Mouse (Mus musculus) kidney, embryonic 14.5 days (tissue): ENCODE results near the gene Ap1s3. TPM values are rescaled to one million over a fixed set of nuclear protein-coding genes. Genes with fewer than 3 reads are reported as not detected.
A peak's percentile ranks its signal among the peaks of the same experiment; 100 is the strongest.

Experiments
- ATAC-seq: fragments of 200-750 bp; cut with Nextera tagmentation; 2 replicates; pipeline ENCODE4 v1.8.0; 2017; ENCODE audit warnings: moderate number of reproducible peaks, mild to moderate bottlenecking, moderate TSS enrichment, moderate library complexity; ENCODE audit not compliant: low FRiP score, low TSS enrichment
- H3K27ac ChIP-seq: fragments of 300-500 bp; sonication (generic); 2 replicates; pipeline ENCODE4 v1.5.1; 2014; ENCODE audit warnings: low read depth, mild to moderate bottlenecking, low read length, moderate library complexity, mixed read lengths
- H3K27me3 ChIP-seq: fragments of 300-500 bp; sonication (generic); 2 replicates; pipeline ENCODE4 v1.6.1; 2014; ENCODE audit warnings: mild to moderate bottlenecking, low read length; ENCODE audit not compliant: control insufficient read depth, insufficient read depth
- H3K36me3 ChIP-seq: fragments of 300-500 bp; sonication (generic); 2 replicates; pipeline ENCODE4 v1.6.1; 2014; ENCODE audit warnings: low read length, mixed read lengths; ENCODE audit not compliant: control insufficient read depth, insufficient read depth
- H3K4me1 ChIP-seq: fragments of 300-500 bp; sonication (generic); 2 replicates; pipeline ENCODE4 v1.6.1; 2014; ENCODE audit warnings: low read length, mixed read lengths; ENCODE audit not compliant: control insufficient read depth, insufficient read depth
- H3K4me2 ChIP-seq: fragments of 300-500 bp; sonication (generic); replicated peaks from 2 replicates; pipeline ENCODE4 v1.6.1; 2014; ENCODE audit warnings: low read depth, mild to moderate bottlenecking, low read length
- H3K4me3 ChIP-seq: fragments of 300-500 bp; sonication (generic); 2 replicates; pipeline ENCODE4 v1.5.1; 2014; ENCODE audit warnings: mild to moderate bottlenecking, low read length
- H3K9ac ChIP-seq: fragments of 300-500 bp; sonication (generic); 2 replicates; pipeline ENCODE4 v1.6.1; 2014; ENCODE audit warnings: low read depth, mild to moderate bottlenecking, low read length, moderate library complexity
- H3K9me3 ChIP-seq: fragments of 300-500 bp; sonication (generic); 2 replicates; pipeline ENCODE4 v1.6.1; 2016; ENCODE audit warnings: low read length; ENCODE audit not compliant: control insufficient read depth
- WGBS: fragments of 180-500 bp; shearing (Covaris S2); extraction: QIAGEN DNeasy Blood & Tissue Kit; methylation state at CpG from one replicate; pipeline ENCODE4 v1.1.7; 2014; 5-methylcytosine and 5-hydroxymethylcytosine counted together
- polyA plus RNA-seq: library from polyadenylated mRNA; unstranded; fragments of >200 nt; fragmentation: Nextera tagmentation; extraction: Ambion mirVana; gene quantifications from 2 replicates; pipeline ENCODE4 v1.2.1, GENCODE M21; 2014

Ap1s3 gene
- 0.92 and 2.0 TPM in 2 replicates for polyA plus RNA-seq

- H3K4me2 ChIP-seq, result peak within 1 kb of the TSS; percentile 93
- WGBS, result under 1% methylated on average over 51 of the region's 51 CpGs
- H3K4me3 ChIP-seq, result peak within 1 kb of the TSS; percentile 65
- H3K27me3 ChIP-seq, result peaks cover 13% of the 10 kb centered on the region
- no peaks in the 10 kb centered on the region for H3K36me3 ChIP-seq
- peak within 1 kb of the TSS; percentile 47; the same call in 1 of the 2 replicates for H3K27ac ChIP-seq
- ATAC-seq, result peak; percentile 94
- H3K4me1 ChIP-seq, result no peaks in the 10 kb centered on the region
- H3K9me3 ChIP-seq, result no peaks in the 10 kb centered on the region
- H3K9ac ChIP-seq, result peak within 1 kb of the TSS; percentile 49
These were observed at the start of gene Ap1s3 for GRCm38 (mm10) chr1:79671543-79672337. TSS of gene Ap1s3 (minus strand) at chr1:79671972.

DNA sequence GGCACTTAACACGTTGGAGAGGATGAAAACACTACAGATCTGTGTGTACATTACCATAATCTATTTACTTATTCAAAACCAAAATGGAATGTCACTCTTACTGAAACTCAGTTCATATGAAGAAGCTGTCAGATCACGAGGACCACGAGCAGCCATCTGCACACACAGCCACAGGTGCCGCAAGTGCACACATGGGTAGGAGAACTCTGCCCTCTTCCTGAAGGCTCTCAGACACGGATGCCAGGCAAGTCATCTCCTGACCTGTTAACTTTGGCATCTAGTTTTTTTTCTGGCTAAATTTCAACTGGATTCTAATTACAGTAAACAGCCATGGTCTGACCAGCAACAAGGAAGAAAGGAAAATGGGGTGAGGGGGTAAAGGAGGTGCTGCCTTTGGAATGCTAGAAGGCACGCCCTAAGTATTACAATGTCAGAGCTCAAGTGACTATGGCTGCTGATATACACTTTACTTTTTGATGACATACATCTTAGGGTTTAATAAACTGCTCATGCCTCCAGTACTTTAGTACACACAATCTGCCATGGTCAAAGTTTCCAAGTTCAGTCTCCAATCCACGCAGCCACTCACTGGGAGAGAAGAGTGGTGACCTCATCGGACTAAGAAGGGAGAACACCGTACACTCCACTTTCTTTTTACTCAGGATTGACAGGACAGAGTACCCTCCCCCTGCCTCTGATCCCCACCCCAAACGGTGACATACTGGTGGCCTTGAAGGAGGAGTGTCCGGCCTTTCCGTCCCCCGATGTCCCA lies 42.6 kb upstream of the Ap1s3 start:
- Histone ChIP-seq H3K36me3 (peaks cover 10% of the 10 kb centered on the region; the same call in 1 of the 2 replicates), H3K9ac (no peak overlapping the region), H3K4me2 (no peak overlapping the region), H3K4me1 (no peaks in the 10 kb centered on the region), H3K27me3 (no peaks in the 10 kb centered on the region), H3K27ac (no peak overlapping the region), H3K4me3 (no peak overlapping the region), H3K9me3 (no peaks in the 10 kb centered on the region)
- 87% methylated on average over 13 of the region's 13 CpGs for WGBS
- ATAC-seq, result no peak

- no peaks in the 10 kb centered on the region for H3K4me1 ChIP-seq
- no peaks in the 10 kb centered on the region for H3K27me3 ChIP-seq
- H3K36me3 ChIP-seq, result peaks cover 10% of the 10 kb centered on the region; the same call in 1 of the 2 replicates
- no peak overlapping the region for H3K4me3 ChIP-seq
- no peaks in the 10 kb centered on the region for H3K9me3 ChIP-seq
- 90% methylated on average over 5 of the region's 5 CpGs for WGBS
- H3K27ac ChIP-seq, result no peak overlapping the region
- ATAC-seq, result no peak
- no peak overlapping the region for H3K9ac ChIP-seq
- H3K4me2 ChIP-seq, result no peak overlapping the region
These were observed 41.3 kb upstream of the Ap1s3 start for GRCm38 (mm10) chr1:79713081-79713480.

- H3K4me3 ChIP-seq, result no peak overlapping the region
- no peak overlapping the region for H3K9ac ChIP-seq
- H3K27me3 ChIP-seq, result no peaks in the 10 kb centered on the region
- peaks cover 15% of the 10 kb centered on the region; the same call in 1 of the 2 replicates for H3K36me3 ChIP-seq
- no peaks in the 10 kb centered on the region for H3K4me1 ChIP-seq
- H3K9me3 ChIP-seq, result no peaks in the 10 kb centered on the region
- WGBS, result 76% methylated on average over 18 of the region's 18 CpGs
- ATAC-seq, result no peak
- peak overlapping the region; percentile 55; the same call in 1 of the 2 replicates for H3K27ac ChIP-seq
- H3K4me2 ChIP-seq, result no peak overlapping the region
These were observed 39.7 kb upstream of the Ap1s3 start for GRCm38 (mm10) chr1:79711147-79712126.

DNA sequence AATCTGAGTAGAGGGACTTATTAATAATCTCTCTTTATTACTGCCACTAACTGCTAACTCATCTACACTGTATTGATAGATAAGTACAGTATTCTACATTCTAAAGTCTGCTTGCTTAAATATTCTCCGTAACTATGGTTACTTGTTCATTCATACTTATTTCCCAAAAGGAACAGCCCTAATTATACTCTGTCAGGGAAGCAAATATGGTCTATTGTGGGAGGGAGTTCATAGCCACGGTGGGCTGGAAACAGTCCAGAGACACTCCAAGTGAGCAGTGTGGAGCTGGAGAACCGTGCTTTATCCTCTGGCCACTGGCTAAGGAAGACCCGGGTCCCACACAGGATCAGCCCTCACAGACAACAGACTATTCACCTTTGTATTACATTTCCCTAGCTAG lies 38.9 kb upstream of the Ap1s3 start:
- H3K27ac ChIP-seq, result no peak overlapping the region
- H3K9ac ChIP-seq, result no peak overlapping the region
- peaks cover 16% of the 10 kb centered on the region; the same call in 1 of the 2 replicates for H3K36me3 ChIP-seq
- H3K27me3 ChIP-seq, result no peaks in the 10 kb centered on the region
- no peaks in the 10 kb centered on the region for H3K4me1 ChIP-seq
- no peaks in the 10 kb centered on the region for H3K9me3 ChIP-seq
- H3K4me3 ChIP-seq, result no peak overlapping the region
- 68% methylated on average over 4 of the region's 4 CpGs for WGBS
- no peak overlapping the region for H3K4me2 ChIP-seq
- no peak for ATAC-seq

DNA sequence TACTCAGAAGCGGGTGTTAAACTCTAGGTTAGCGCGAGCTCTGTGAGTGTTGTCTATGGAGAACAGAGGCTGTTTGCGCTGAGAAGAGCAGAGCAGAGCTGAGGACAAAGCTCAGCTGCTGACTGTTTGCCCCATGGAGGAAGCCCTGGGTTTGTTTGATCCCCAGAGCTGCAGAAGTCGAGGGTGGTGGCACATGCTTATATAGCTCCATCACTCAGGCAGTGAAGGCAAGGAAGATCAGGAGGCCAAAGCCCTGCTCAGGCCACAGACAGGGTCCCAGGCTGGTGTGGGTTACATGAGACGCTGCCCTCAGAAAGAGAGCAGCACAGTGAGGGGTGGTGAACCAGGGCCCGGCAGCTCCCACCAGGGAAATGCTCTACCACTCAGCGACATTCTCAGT lies 38.4 kb upstream of the Ap1s3 start:
- H3K9ac ChIP-seq, result no peak overlapping the region
- no peaks in the 10 kb centered on the region for H3K4me1 ChIP-seq
- no peaks in the 10 kb centered on the region for H3K27me3 ChIP-seq
- no peak overlapping the region for H3K4me3 ChIP-seq
- H3K9me3 ChIP-seq, result no peaks in the 10 kb centered on the region
- ATAC-seq, result peak; percentile 46; the same call in 1 of the 2 replicates
- no peak overlapping the region for H3K27ac ChIP-seq
- 66% methylated on average over 8 of the region's 8 CpGs for WGBS
- no peak overlapping the region for H3K4me2 ChIP-seq
- H3K36me3 ChIP-seq, result peaks cover 16% of the 10 kb centered on the region; the same call in 1 of the 2 replicates

- ATAC-seq, result no peak
- H3K9ac ChIP-seq, result no peak overlapping the region
These were observed 35.6 kb upstream of the Ap1s3 start for GRCm38 (mm10) chr1:79707383-79707782.

GRCm38 (mm10) chr1:79706707-79707106 lies 34.9 kb upstream of the Ap1s3 start:
- H3K9me3 ChIP-seq, result no peaks in the 10 kb centered on the region
- no peak for ATAC-seq
- no peaks in the 10 kb centered on the region for H3K27me3 ChIP-seq
- no peaks in the 10 kb centered on the region for H3K4me1 ChIP-seq
- no peak overlapping the region for H3K4me2 ChIP-seq
- no peak overlapping the region for H3K4me3 ChIP-seq
- H3K9ac ChIP-seq, result no peak overlapping the region
- H3K27ac ChIP-seq, result no peak overlapping the region
- 75% methylated on average over 3 of the region's 3 CpGs for WGBS
- H3K36me3 ChIP-seq, result peaks cover 10% of the 10 kb centered on the region; the same call in 1 of the 2 replicates

More at GRCm38 (mm10) chr1:79707383-79707782, 35.6 kb upstream of the Ap1s3 start:
- WGBS, result 84% methylated on average over 9 of the region's 9 CpGs
- Histone ChIP-seq H3K27me3 (no peaks in the 10 kb centered on the region), H3K4me1 (no peaks in the 10 kb centered on the region), H3K36me3 (peaks cover 10% of the 10 kb centered on the region; the same call in 1 of the 2 replicates), H3K9me3 (no peaks in the 10 kb centered on the region), H3K27ac (no peak overlapping the region), H3K4me2 (no peak overlapping the region), H3K4me3 (no peak overlapping the region)
